Mouse (Mus musculus) embryonic fibroblast, embryonic 13.5 days (primary cell): Measurements from ENCODE around the gene Ublcp1.

ENCODE experiments used
- CTCF ChIP-seq: IDR thresholded peaks from 2 replicates; pipeline ENCODE4 v1.5.1; 2011; ENCODE audit warnings: mild to moderate bottlenecking, control low read depth, low read length, moderate library complexity, borderline replicate concordance; ENCODE audit not compliant: insufficient read depth
- POLR2A ChIP-seq: IDR thresholded peaks from 2 replicates; pipeline ENCODE4 v1.6.1; 2011; ENCODE audit warnings: low read depth, mild to moderate bottlenecking, control low read depth, low read length, moderate library complexity

GRCm38 (mm10) chr11:44451046-44451445 lies 19.3 kb downstream of the Ublcp1 start:
- no peak for TF ChIP-seq POLR2A
- no peak for TF ChIP-seq CTCF
